20 mouse cellular contexts compared by ENCODE assay signal in the genomic region with DNA sequence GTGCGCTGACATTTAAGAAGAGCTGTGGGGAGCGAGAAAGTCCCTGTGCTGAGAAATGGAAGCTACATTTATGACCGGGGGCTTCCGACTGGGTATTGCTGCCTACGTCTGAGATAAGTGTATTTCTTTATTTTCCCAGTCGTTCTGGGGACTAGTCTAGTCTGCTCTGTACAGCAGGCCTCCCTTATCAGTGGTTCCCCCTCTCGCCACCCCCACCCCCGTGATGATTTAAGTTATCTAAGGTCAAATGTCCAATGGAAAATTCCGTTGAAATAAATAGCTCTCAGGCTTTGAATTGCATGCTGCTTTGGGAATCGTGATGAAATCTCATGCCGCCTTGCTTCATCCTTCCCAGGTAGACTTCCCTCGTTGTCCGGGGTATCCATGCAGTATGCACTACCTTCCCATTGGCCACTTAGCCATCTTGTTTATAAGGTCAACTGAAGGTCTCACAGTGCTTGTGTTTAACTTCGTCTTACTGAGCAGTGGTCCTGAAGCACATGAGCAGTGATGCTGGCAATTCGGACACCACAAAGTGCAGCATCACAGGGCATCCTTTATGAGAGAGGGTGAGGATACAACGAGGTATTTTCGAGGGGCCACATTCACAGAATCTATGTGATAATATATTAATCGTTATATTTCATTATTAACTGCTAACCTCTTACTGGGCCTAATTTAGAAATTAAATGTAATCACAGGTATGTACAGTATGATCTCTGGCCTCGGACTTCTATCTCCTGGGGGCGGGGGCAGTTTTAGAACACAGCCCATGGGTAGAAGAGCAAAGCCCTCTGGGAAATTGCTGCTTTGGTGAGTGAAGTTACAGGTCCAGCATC. TPM values are rescaled to one million over a fixed set of nuclear protein-coding genes. Genes with fewer than 3 reads are reported as not detected.
DNase-seq lines count a peak whose midpoint lies in the region; ATAC-seq lines count a peak whose summit lies in the region.
"Had no signal": no experiment of that assay in that cellular context is flagged by ENCODE, and none has a peak within 500 bp of the region (broad histone marks: within the 10 kb centered on the region; RNA-seq: fewer than 3 reads in every experiment).

No protein-coding gene starts in this region.

- no peak for ATAC-seq in kidney, embryonic 15.5 days (replicated peaks; ENCODE audit: low FRiP score)
- peak; percentile 24; the same call in 1 of the 2 replicates for ATAC-seq in heart, embryonic 16.5 days (replicated peaks; ENCODE audit: extremely low read depth, insufficient read depth, low FRiP score)
- ATAC-seq in neutrophil, adult 5-6 weeks (ENCODE audit: extremely low read depth, insufficient number of reproducible peaks, low FRiP score, poor library complexity, severe bottlenecking), result peak; percentile 35; the same call in 1 of the 2 replicates
- ATAC-seq: forebrain, embryonic 15.5 days had no signal

- no peak overlapping the region for H3K9ac ChIP-seq in kidney, embryonic 15.5 days
- H3K9ac ChIP-seq in heart, embryonic 16.5 days (ENCODE audit: low read length), result no peak overlapping the region
- H3K9ac ChIP-seq: embryonic facial prominence, embryonic 12.5 days; forebrain, embryonic 15.5 days; hindbrain, embryonic 15.5 days; limb, embryonic 15.5 days; stomach, embryonic 15.5 days had no signal

- no peak overlapping the region for H3K4me3 ChIP-seq in heart, embryonic 10.5 days
- H3K4me3 ChIP-seq in kidney, embryonic 15.5 days (replicated peaks), result no peak overlapping the region
- H3K4me3 ChIP-seq in heart, embryonic 16.5 days (ENCODE audit: low read length), result no peak overlapping the region
- H3K4me3 ChIP-seq: embryonic facial prominence, embryonic 12.5 days; forebrain, embryonic 15.5 days; hindbrain, embryonic 15.5 days; limb, embryonic 15.5 days; megakaryocyte, embryonic 14.5 days; stomach, embryonic 15.5 days had no signal

- 49% methylated on average over 20 of the region's 20 CpGs for whole genome bisulfite sequencing in heart, embryonic 10.5 days
- 58% methylated on average over 20 of the region's 20 CpGs for WGBS in kidney, embryonic 15.5 days
- 48% methylated on average over 20 of the region's 20 CpGs for WGBS in heart, embryonic 16.5 days

- H3K36me3 ChIP-seq in heart, embryonic 10.5 days, result no peaks in the 10 kb centered on the region
- no peaks in the 10 kb centered on the region for H3K36me3 ChIP-seq in kidney, embryonic 15.5 days
- H3K36me3 ChIP-seq in heart, embryonic 16.5 days (ENCODE audit: control insufficient read depth, insufficient read depth), result no peaks in the 10 kb centered on the region
- H3K36me3 ChIP-seq: embryonic facial prominence, embryonic 12.5 days; forebrain, embryonic 15.5 days; hindbrain, embryonic 15.5 days; limb, embryonic 15.5 days; stomach, embryonic 15.5 days had no signal

- peak overlapping the region; percentile 47 for H3K27ac ChIP-seq in heart, embryonic 10.5 days
- H3K27ac ChIP-seq in kidney, embryonic 15.5 days, result peak overlapping the region; percentile 85
- H3K27ac ChIP-seq in heart, embryonic 16.5 days (ENCODE audit: low read length), result 0 out of 2 replicates have a peak overlapping the region, but pooled peaks have one; percentile 4
- H3K27ac ChIP-seq: embryonic facial prominence, embryonic 12.5 days; forebrain, embryonic 15.5 days; hindbrain, embryonic 15.5 days; limb, embryonic 15.5 days had no signal

- peak; percentile 72 for DNase-seq in heart, embryonic 10.5 days (ENCODE audit: low spot score)
- DNase-seq in heart, adult 8-10 months (ENCODE audit: low spot score), result no peak
- DNase-seq in kidney, adult 18-20 months, result no peak
- DNase-seq in frontal cortex, postnatal 25 days (ENCODE audit: low spot score in 2 of 2), result no peak
- DNase-seq: adrenal gland, postnatal 25 days; cerebellum, adult 8-10 months; lung, postnatal 10 days; right cerebral cortex, adult 18-20 months; thymus, postnatal 25 days had no signal

- peaks cover 39% of the 10 kb centered on the region for H3K4me1 ChIP-seq in heart, embryonic 10.5 days
- H3K4me1 ChIP-seq in kidney, embryonic 15.5 days, result peaks cover 47% of the 10 kb centered on the region
- peaks cover 24% of the 10 kb centered on the region for H3K4me1 ChIP-seq in heart, embryonic 16.5 days (ENCODE audit: control insufficient read depth, insufficient read depth, low read length)
- H3K4me1 ChIP-seq: forebrain, embryonic 15.5 days; hindbrain, embryonic 15.5 days; limb, embryonic 15.5 days had no signal

- 0 out of 2 replicates have a peak overlapping the region, but pooled peaks have one; percentile 9 for H3K4me2 ChIP-seq in kidney, embryonic 15.5 days
- H3K4me2 ChIP-seq in heart, embryonic 16.5 days (ENCODE audit: low read depth, low read length), result no peak overlapping the region
- H3K4me2 ChIP-seq: embryonic facial prominence, embryonic 12.5 days; forebrain, embryonic 15.5 days; hindbrain, embryonic 15.5 days; limb, embryonic 15.5 days; stomach, embryonic 15.5 days had no signal

- no peaks in the 10 kb centered on the region for H3K9me3 ChIP-seq in heart, embryonic 10.5 days
- no peaks in the 10 kb centered on the region for H3K9me3 ChIP-seq in kidney, embryonic 15.5 days (replicated peaks)
- no peaks in the 10 kb centered on the region for H3K9me3 ChIP-seq in heart, embryonic 16.5 days (replicated peaks; ENCODE audit: control insufficient read depth, low read length)
- H3K9me3 ChIP-seq: embryonic facial prominence, embryonic 12.5 days; forebrain, embryonic 15.5 days; hindbrain, embryonic 15.5 days; limb, embryonic 15.5 days; stomach, embryonic 15.5 days had no signal

- no peaks in the 10 kb centered on the region for H3K27me3 ChIP-seq in heart, embryonic 10.5 days (ENCODE audit: insufficient read depth, poor library complexity, severe bottlenecking)
- no peaks in the 10 kb centered on the region for H3K27me3 ChIP-seq in kidney, embryonic 15.5 days
- no peaks in the 10 kb centered on the region for H3K27me3 ChIP-seq in heart, embryonic 16.5 days (ENCODE audit: control insufficient read depth, insufficient read depth, low read length)
- H3K27me3 ChIP-seq: forebrain, embryonic 15.5 days; hindbrain, embryonic 15.5 days; limb, embryonic 15.5 days; stomach, embryonic 15.5 days had no signal

RNA-seq across cellular contexts. Expression of a gene that starts 41.9 kb away (rescaled TPM):
- 0.92 and 1.1 TPM in 2 replicates for polyA plus RNA-seq in heart, embryonic 10.5 days (2016; fragmentation: Nextera tagmentation; extraction: Ambion mirVana)
- 1 to 10 TPM in 2 of 4 experiments, under 1 TPM in 2; 0.27 to 2.3 (median 1.1) TPM for total RNA-seq in heart, adult 8-10 months (2022)
- polyA plus RNA-seq in kidney, embryonic 15.5 days (2015; fragmentation: Nextera tagmentation; extraction: Ambion mirVana), result 0.73 and 1.1 TPM in 2 replicates
- 0.77 and 0.95 TPM in 2 replicates for polyA plus RNA-seq in heart, embryonic 16.5 days (2015; fragmentation: Nextera tagmentation; extraction: Ambion mirVana)
- total RNA-seq in neutrophil, adult 5-6 weeks (2017), result 2.9 and 4.1 TPM in 2 replicates
- total RNA-seq: granulocyte monocyte progenitor cell, adult 5-6 weeks; layer of hippocampus, postnatal 25 days had no signal
- polyA plus RNA-seq: forebrain, embryonic 15.5 days had no signal

RNA-seq across cellular contexts. Expression of a gene that starts 48.4 kb away (rescaled TPM):
- 13.7 and 37.5 TPM in 2 replicates for polyA plus RNA-seq in heart, embryonic 10.5 days (2016; fragmentation: Nextera tagmentation; extraction: Ambion mirVana)
- total RNA-seq in heart, adult 8-10 months (2022), result under 1 TPM; 0.12 to 0.87 (median 0.78) TPM
- 45.0 and 46.0 TPM in 2 replicates for polyA plus RNA-seq in kidney, embryonic 15.5 days (2015; fragmentation: Nextera tagmentation; extraction: Ambion mirVana)
- polyA plus RNA-seq in heart, embryonic 16.5 days (2015; fragmentation: Nextera tagmentation; extraction: Ambion mirVana), result 3.3 and 4.8 TPM in 2 replicates
- total RNA-seq in neutrophil, adult 5-6 weeks (2017), result 3.2 and 4.3 TPM in 2 replicates
- total RNA-seq: granulocyte monocyte progenitor cell, adult 5-6 weeks had no signal

RNA-seq across cellular contexts. Expression of a gene that starts 56.9 kb away (rescaled TPM):
- polyA plus RNA-seq in heart, embryonic 10.5 days (2016; fragmentation: Nextera tagmentation; extraction: Ambion mirVana), result 8.0 and 8.6 TPM in 2 replicates
- total RNA-seq in heart, adult 8-10 months (2022), result 1 to 10 TPM; 3.1 to 4.2 (median 3.6) TPM
- polyA plus RNA-seq in kidney, embryonic 15.5 days (2015; fragmentation: Nextera tagmentation; extraction: Ambion mirVana), result 7.6 and 7.9 TPM in 2 replicates
- polyA plus RNA-seq in heart, embryonic 16.5 days (2015; fragmentation: Nextera tagmentation; extraction: Ambion mirVana), result 3.5 and 3.7 TPM in 2 replicates
- total RNA-seq in neutrophil, adult 5-6 weeks (2017), result 25.0 and 27.8 TPM in 2 replicates

Comparison
In these comparisons a context has a peak if more than half of its experiments do, and no peak if none do; other contexts are left out.
1. H3K27ac ChIP-seq: peak in every context shown above with its lines; median percentile 85 in kidney, embryonic 15.5 days; 47 in heart, embryonic 10.5 days; 4 in heart, embryonic 16.5 days.